Mouse (Mus musculus) ES-Bruce4 (cell line): ENCODE measurements around the gene Sox15. TPM values are rescaled to one million over a fixed set of nuclear protein-coding genes. Genes with fewer than 3 reads are reported as not detected.

ENCODE experiments used
- H3K27ac ChIP-seq: 2 replicates; pipeline ENCODE4 v1.5.1; 2012; ENCODE audit warnings: low read length, inconsistent platforms; ENCODE audit not compliant: insufficient read depth
- H3K27me3 ChIP-seq: 2 replicates; pipeline ENCODE4 v1.6.1; 2012; ENCODE audit warnings: mild to moderate bottlenecking, low read length, inconsistent platforms; ENCODE audit not compliant: control insufficient read depth, poor library complexity, insufficient read depth, severe bottlenecking
- H3K36me3 ChIP-seq: 2 replicates; pipeline ENCODE4 v1.6.1; 2012; ENCODE audit warnings: inconsistent platforms, mild to moderate bottlenecking, low read length, moderate library complexity; ENCODE audit not compliant: control insufficient read depth, poor library complexity, insufficient read depth, severe bottlenecking
- H3K4me1 ChIP-seq: one replicate; pipeline ENCODE4 v1.8.1; 2011; ENCODE audit warnings: low read length; ENCODE audit not compliant: control insufficient read depth, insufficient read depth
- H3K4me3 ChIP-seq: 2 replicates; pipeline ENCODE4 v1.5.1; 2011; ENCODE audit warnings: low read depth, mild to moderate bottlenecking, low read length
- H3K9ac ChIP-seq: 2 replicates; pipeline ENCODE4 v1.6.1; 2012; ENCODE audit warnings: low read depth, mild to moderate bottlenecking, inconsistent platforms; ENCODE audit not compliant: poor library complexity, severe bottlenecking
- H3K9me3 ChIP-seq: replicated peaks from 2 replicates; pipeline ENCODE4 v1.6.1; 2012; ENCODE audit warnings: mild to moderate bottlenecking, low read length, inconsistent platforms; ENCODE audit not compliant: control insufficient read depth, poor library complexity, insufficient read depth, severe bottlenecking
- CTCF ChIP-seq: IDR thresholded peaks from one replicate; pipeline ENCODE4 v1.8.1; 2011; ENCODE audit warnings: low read depth, low read length
- EP300 ChIP-seq: IDR thresholded peaks from 2 replicates; pipeline ENCODE4 v1.6.1; 2011; ENCODE audit warnings: low read depth, low read length; ENCODE audit not compliant: insufficient read depth
- POLR2A ChIP-seq: IDR thresholded peaks from one replicate; pipeline ENCODE4 v1.8.1; 2011; ENCODE audit warnings: low read length; ENCODE audit not compliant: insufficient read depth
- polyA plus RNA-seq: library from polyadenylated mRNA; stranded (reverse); fragments of >200 nt; gene quantifications from 2 replicates; pipeline ENCODE4 v1.2.4, GENCODE M21; 2011; ENCODE audit warnings: low read depth; ENCODE audit not compliant: missing spikeins, insufficient read depth, insufficient read length

The Sox15 gene
- polyA plus RNA-seq, 1 experiment = 45.2 TPM

- Histone ChIP-seq H3K9me3 (no peaks in the 10 kb centered on the region), H3K27me3 (no peaks in the 10 kb centered on the region), H3K27ac (peak overlapping the region; percentile 85), H3K36me3 (peaks cover 40% of the 10 kb centered on the region), H3K4me3 (no peak overlapping the region), H3K9ac (no peak overlapping the region), H3K4me1 (no peaks in the 10 kb centered on the region)
- TF ChIP-seq POLR2A = no peak
- no peak for TF ChIP-seq EP300
- TF ChIP-seq CTCF = no peak
Observed at GRCm38 (mm10) chr11:69653399-69653798, 1.7 kb upstream of the Sox15 start.

- H3K27ac ChIP-seq = peak overlapping the region; percentile 85
- peak overlapping the region; percentile 77 for H3K9ac ChIP-seq
- no peaks in the 10 kb centered on the region for H3K27me3 ChIP-seq
- peak overlapping the region; percentile 77 for H3K4me3 ChIP-seq
- TF ChIP-seq POLR2A = peak; percentile 97
- TF ChIP-seq EP300 = peak; percentile 70; the same call in 1 of the 2 replicates
- TF ChIP-seq CTCF = no peak
- H3K4me1 ChIP-seq = no peaks in the 10 kb centered on the region
- peaks cover 32% of the 10 kb centered on the region for H3K36me3 ChIP-seq
- no peaks in the 10 kb centered on the region for H3K9me3 ChIP-seq
Observed at GRCm38 (mm10) chr11:69654760-69655159, 354 bp upstream of the Sox15 start.

- Histone ChIP-seq H3K36me3 (peaks cover 20% of the 10 kb centered on the region), H3K9me3 (no peaks in the 10 kb centered on the region), H3K27ac (peak overlapping the region; percentile 85), H3K9ac (peak overlapping the region; percentile 77), H3K4me3 (peak overlapping the region; percentile 77), H3K27me3 (no peaks in the 10 kb centered on the region), H3K4me1 (no peaks in the 10 kb centered on the region)
- TF ChIP-seq POLR2A (no peak), EP300 (peak; percentile 93), CTCF (no peak)
Observed at GRCm38 (mm10) chr11:69656065-69656455, 946 bp downstream of the Sox15 start.

- Histone ChIP-seq H3K9ac (peak overlapping the region; percentile 77), H3K27ac (peak overlapping the region; percentile 85), H3K4me3 (peak overlapping the region; percentile 77), H3K27me3 (no peaks in the 10 kb centered on the region), H3K36me3 (peaks cover 13% of the 10 kb centered on the region), H3K4me1 (no peaks in the 10 kb centered on the region), H3K9me3 (no peaks in the 10 kb centered on the region)
- TF ChIP-seq POLR2A = no peak
- peak; percentile 62 for TF ChIP-seq CTCF
Observed at GRCm38 (mm10) chr11:69656617-69657461, 1.7 kb downstream of the Sox15 start.

- TF ChIP-seq POLR2A (no peak), EP300 (no peak), CTCF (no peak)
- peak overlapping the region; percentile 43 for H3K4me3 ChIP-seq
- peaks cover 7% of the 10 kb centered on the region for H3K36me3 ChIP-seq
- H3K27me3 ChIP-seq = no peaks in the 10 kb centered on the region
- peak overlapping the region; percentile 60 for H3K27ac ChIP-seq
- H3K9ac ChIP-seq = peak overlapping the region; percentile 77; the same call in 1 of the 2 replicates
- H3K4me1 ChIP-seq = no peaks in the 10 kb centered on the region
- no peaks in the 10 kb centered on the region for H3K9me3 ChIP-seq
Observed at GRCm38 (mm10) chr11:69657462-69657881, 2.4 kb downstream of the Sox15 start.
